Mouse (Mus musculus): Measurements from ENCODE around the gene Ubxn11. TPM values are rescaled to one million over a fixed set of nuclear protein-coding genes. Genes with fewer than 3 reads are reported as not detected.

Ubxn11 gene
- polyA plus RNA-seq, 1 experiment from 2014 or later: 1.7 TPM

GRCm38 (mm10) chr4:134067833-134068544 is 34.4 kb upstream of the Ubxn11 start:
- no peak for DNase-seq
- Histone ChIP-seq H3K27me3 (peaks cover 25% of the 10 kb centered on the region), H3K36me3 (no peaks in the 10 kb centered on the region), H3K9me3 (replicated peaks) (no peaks in the 10 kb centered on the region), H3K4me3 (replicated peaks) (no peak overlapping the region), H3K9ac (no peak overlapping the region), H3K4me1 (replicated peaks) (no peaks in the 10 kb centered on the region; the same call in 1 of the 2 replicates), H3K4me2 (no peak overlapping the region), H3K27ac (no peak overlapping the region)
- ATAC-seq (ENCODE audit: low read depth): no peak
- 73% methylated on average over 7 of the region's 7 CpGs for WGBS (ENCODE audit: insufficient replicate concordance)

- ATAC-seq (ENCODE audit: low read depth): no peak
- WGBS (ENCODE audit: insufficient replicate concordance): 66% methylated on average over 4 of the region's 4 CpGs
- no peak overlapping the region for H3K27ac ChIP-seq
These were observed 33.4 kb upstream of the Ubxn11 start for GRCm38 (mm10) chr4:134068793-134069580.

GRCm38 (mm10) chr4:134078694-134079093 is 23.7 kb upstream of the Ubxn11 start:
- ATAC-seq (ENCODE audit: low read depth) (no peak), DNase-seq (peak; percentile 27)
- H3K4me3 ChIP-seq (replicated peaks): no peak overlapping the region
- no peak overlapping the region for H3K9ac ChIP-seq
- no peak overlapping the region for H3K27ac ChIP-seq
- no peaks in the 10 kb centered on the region for H3K36me3 ChIP-seq
- peaks cover 17% of the 10 kb centered on the region for H3K4me1 ChIP-seq (replicated peaks)
- no peaks in the 10 kb centered on the region for H3K9me3 ChIP-seq (replicated peaks)
- H3K4me2 ChIP-seq: no peak overlapping the region
- WGBS (ENCODE audit: insufficient replicate concordance): 20% methylated on average over 3 of the region's 3 CpGs
- peaks cover 20% of the 10 kb centered on the region for H3K27me3 ChIP-seq

More at GRCm38 (mm10) chr4:134068793-134069580, 33.4 kb upstream of the Ubxn11 start:
- peaks cover 25% of the 10 kb centered on the region for H3K27me3 ChIP-seq
- H3K9ac ChIP-seq: no peak overlapping the region
- no peak overlapping the region for H3K4me3 ChIP-seq (replicated peaks)
- no peaks in the 10 kb centered on the region for H3K9me3 ChIP-seq (replicated peaks)
- H3K4me1 ChIP-seq (replicated peaks): no peaks in the 10 kb centered on the region
- no peak overlapping the region for H3K4me2 ChIP-seq
- no peaks in the 10 kb centered on the region for H3K36me3 ChIP-seq
- DNase-seq: no peak

- no peak for DNase-seq
- Histone ChIP-seq H3K9ac (no peak overlapping the region), H3K27ac (no peak overlapping the region), H3K4me2 (no peak overlapping the region), H3K36me3 (no peaks in the 10 kb centered on the region), H3K4me1 (replicated peaks) (peaks cover 17% of the 10 kb centered on the region), H3K27me3 (peaks cover 20% of the 10 kb centered on the region), H3K9me3 (replicated peaks) (no peaks in the 10 kb centered on the region), H3K4me3 (replicated peaks) (no peak overlapping the region)
- ATAC-seq (ENCODE audit: low read depth): no peak
- 75% methylated on average over 4 of the region's 4 CpGs for WGBS (ENCODE audit: insufficient replicate concordance)
These were observed 21.7 kb upstream of the Ubxn11 start for GRCm38 (mm10) chr4:134080674-134081073.

- peak overlapping the region; percentile 68 for H3K4me2 ChIP-seq
- peaks cover 17% of the 10 kb centered on the region for H3K4me1 ChIP-seq (replicated peaks)
- H3K9ac ChIP-seq: peak overlapping the region; percentile 23; the same call in 1 of the 2 replicates
- H3K9me3 ChIP-seq (replicated peaks): no peaks in the 10 kb centered on the region
- WGBS (ENCODE audit: insufficient replicate concordance): under 1% methylated on average over 41 of the region's 41 CpGs
- H3K27ac ChIP-seq: no peak overlapping the region
- peak overlapping the region; percentile 50 for H3K4me3 ChIP-seq (replicated peaks)
- ATAC-seq (ENCODE audit: low read depth) (peak; percentile 88), DNase-seq (peak; percentile 72)
- H3K27me3 ChIP-seq: peaks cover 20% of the 10 kb centered on the region
- no peaks in the 10 kb centered on the region for H3K36me3 ChIP-seq
These were observed 20.5 kb upstream of the Ubxn11 start for GRCm38 (mm10) chr4:134081730-134082386.

- peak overlapping the region; percentile 68 for H3K4me2 ChIP-seq
- H3K4me1 ChIP-seq (replicated peaks): peaks cover 17% of the 10 kb centered on the region
- H3K4me3 ChIP-seq (replicated peaks): peak overlapping the region; percentile 50
- 11% methylated on average over 7 of the region's 7 CpGs for WGBS (ENCODE audit: insufficient replicate concordance)
- ATAC-seq (ENCODE audit: low read depth) (no peak), DNase-seq (no peak)
- no peaks in the 10 kb centered on the region for H3K9me3 ChIP-seq (replicated peaks)
- no peak overlapping the region for H3K9ac ChIP-seq
- H3K27me3 ChIP-seq: peaks cover 20% of the 10 kb centered on the region
- no peak overlapping the region for H3K27ac ChIP-seq
- no peaks in the 10 kb centered on the region for H3K36me3 ChIP-seq
These were observed 19.9 kb upstream of the Ubxn11 start for GRCm38 (mm10) chr4:134082460-134082859.

GRCm38 (mm10) chr4:134084999-134085398 is 17.4 kb upstream of the Ubxn11 start:
- Histone ChIP-seq H3K9ac (no peak overlapping the region), H3K4me1 (replicated peaks) (peaks cover 17% of the 10 kb centered on the region), H3K4me3 (replicated peaks) (no peak overlapping the region), H3K27me3 (peaks cover 20% of the 10 kb centered on the region), H3K27ac (no peak overlapping the region), H3K9me3 (replicated peaks) (no peaks in the 10 kb centered on the region), H3K36me3 (no peaks in the 10 kb centered on the region), H3K4me2 (no peak overlapping the region)
- DNase-seq (no peak), ATAC-seq (ENCODE audit: low read depth) (no peak)
- 71% methylated on average over 4 of the region's 4 CpGs for WGBS (ENCODE audit: insufficient replicate concordance)

- 13% methylated on average over 7 of the region's 7 CpGs for WGBS (ENCODE audit: insufficient replicate concordance)
- no peak overlapping the region for H3K27ac ChIP-seq
- H3K36me3 ChIP-seq: no peaks in the 10 kb centered on the region
- DNase-seq (peak; percentile 33), ATAC-seq (ENCODE audit: low read depth) (peak; percentile 51)
- H3K9ac ChIP-seq: no peak overlapping the region
- H3K4me3 ChIP-seq (replicated peaks): no peak overlapping the region
- H3K4me1 ChIP-seq (replicated peaks): peaks cover 3% of the 10 kb centered on the region
- no peak overlapping the region for H3K4me2 ChIP-seq
- no peaks in the 10 kb centered on the region for H3K27me3 ChIP-seq
- no peaks in the 10 kb centered on the region for H3K9me3 ChIP-seq (replicated peaks)
These were observed 15.0 kb upstream of the Ubxn11 start for GRCm38 (mm10) chr4:134087412-134087811.

GRCm38 (mm10) chr4:134089029-134089428 is 13.3 kb upstream of the Ubxn11 start:
- Histone ChIP-seq H3K4me3 (replicated peaks) (no peak overlapping the region), H3K27me3 (no peaks in the 10 kb centered on the region), H3K9ac (no peak overlapping the region), H3K27ac (no peak overlapping the region), H3K9me3 (replicated peaks) (no peaks in the 10 kb centered on the region), H3K4me2 (no peak overlapping the region), H3K4me1 (replicated peaks) (no peaks in the 10 kb centered on the region), H3K36me3 (no peaks in the 10 kb centered on the region)
- DNase-seq (no peak), ATAC-seq (ENCODE audit: low read depth) (no peak)
- WGBS (ENCODE audit: insufficient replicate concordance): 63% methylated on average over 9 of the region's 9 CpGs

- Histone ChIP-seq H3K4me1 (replicated peaks) (0 out of 2 replicates have a peak, but pooled peaks cover 3% of the 10 kb centered on the region), H3K27me3 (no peaks in the 10 kb centered on the region), H3K27ac (no peak overlapping the region), H3K4me3 (replicated peaks) (no peak overlapping the region), H3K4me2 (no peak overlapping the region), H3K36me3 (no peaks in the 10 kb centered on the region), H3K9ac (no peak overlapping the region), H3K9me3 (replicated peaks) (no peaks in the 10 kb centered on the region)
- WGBS (ENCODE audit: insufficient replicate concordance): 72% methylated on average over 16 of the region's 16 CpGs
- ATAC-seq (ENCODE audit: low read depth) (no peak), DNase-seq (no peak)
These were observed 11.7 kb upstream of the Ubxn11 start for GRCm38 (mm10) chr4:134090521-134091224.

GRCm38 (mm10) chr4:134091225-134091529 is 11.2 kb upstream of the Ubxn11 start:
- Histone ChIP-seq H3K36me3 (no peaks in the 10 kb centered on the region), H3K27me3 (no peaks in the 10 kb centered on the region), H3K4me1 (replicated peaks) (0 out of 2 replicates have a peak, but pooled peaks cover 3% of the 10 kb centered on the region), H3K9me3 (replicated peaks) (no peaks in the 10 kb centered on the region), H3K27ac (no peak overlapping the region), H3K9ac (no peak overlapping the region), H3K4me3 (replicated peaks) (no peak overlapping the region), H3K4me2 (no peak overlapping the region)
- ATAC-seq (ENCODE audit: low read depth) (no peak), DNase-seq (no peak)
- WGBS (ENCODE audit: insufficient replicate concordance): 63% methylated on average over 6 of the region's 6 CpGs
